Mouse (Mus musculus): Measurements from ENCODE around the gene Tmem262. TPM values are rescaled to one million over a fixed set of nuclear protein-coding genes. Genes with fewer than 3 reads are reported as not detected.
"Not testable (repeated sequence)": the region's sequence is repeated elsewhere in the genome, so short reads cannot be mapped to it uniquely, and the experiment has no call there.

Tmem262 gene
- not detected in 2 replicates for polyA plus RNA-seq (2012)

DNA sequence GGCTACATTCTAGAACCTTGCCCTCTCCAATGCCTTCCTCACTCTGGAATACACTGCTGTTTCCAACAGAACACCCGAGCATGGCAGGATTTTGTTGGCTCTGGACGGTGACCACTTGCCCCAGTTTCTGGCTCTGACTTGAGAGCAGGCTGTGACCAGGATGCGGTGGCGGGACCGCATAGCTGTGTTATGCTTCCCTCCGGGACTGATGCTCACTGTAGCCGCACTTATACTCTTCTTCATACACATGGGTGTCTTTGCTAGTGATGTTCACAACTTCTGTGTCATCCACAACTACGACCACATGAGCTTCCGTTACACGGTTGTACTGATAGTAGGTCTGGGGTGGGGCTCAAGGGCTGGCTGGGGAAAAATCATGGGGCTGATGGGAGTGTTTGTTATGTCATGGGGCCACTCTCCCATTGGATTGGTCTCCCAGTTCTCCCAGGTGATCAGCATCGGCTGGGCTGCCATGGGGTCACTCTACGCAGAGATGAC is at the start of gene Tmem262:
Tmem262 (plus strand) TSS at position 51 of the 498 bp plus-strand sequence.
- TF ChIP-seq GATA1 (IDR thresholded peaks at IDR 0.05; ENCODE audit: low read length) = no peak
- TF ChIP-seq TAL1 (IDR thresholded peaks at IDR 0.05; ENCODE audit: low read length) = no peak
- H3K27me3 ChIP-seq (ENCODE audit: control insufficient read depth) = no peaks in the 10 kb centered on the region
- peaks cover 46% of the 10 kb centered on the region for H3K36me3 ChIP-seq (ENCODE audit: control insufficient read depth)
- no peak within 1 kb of the TSS for H3K4me3 ChIP-seq (replicated peaks)
- no peaks in the 10 kb centered on the region for H3K9me3 ChIP-seq (ENCODE audit: control insufficient read depth, low read length)
- H3K4me1 ChIP-seq (ENCODE audit: control insufficient read depth) = peaks cover 40% of the 10 kb centered on the region

DNA sequence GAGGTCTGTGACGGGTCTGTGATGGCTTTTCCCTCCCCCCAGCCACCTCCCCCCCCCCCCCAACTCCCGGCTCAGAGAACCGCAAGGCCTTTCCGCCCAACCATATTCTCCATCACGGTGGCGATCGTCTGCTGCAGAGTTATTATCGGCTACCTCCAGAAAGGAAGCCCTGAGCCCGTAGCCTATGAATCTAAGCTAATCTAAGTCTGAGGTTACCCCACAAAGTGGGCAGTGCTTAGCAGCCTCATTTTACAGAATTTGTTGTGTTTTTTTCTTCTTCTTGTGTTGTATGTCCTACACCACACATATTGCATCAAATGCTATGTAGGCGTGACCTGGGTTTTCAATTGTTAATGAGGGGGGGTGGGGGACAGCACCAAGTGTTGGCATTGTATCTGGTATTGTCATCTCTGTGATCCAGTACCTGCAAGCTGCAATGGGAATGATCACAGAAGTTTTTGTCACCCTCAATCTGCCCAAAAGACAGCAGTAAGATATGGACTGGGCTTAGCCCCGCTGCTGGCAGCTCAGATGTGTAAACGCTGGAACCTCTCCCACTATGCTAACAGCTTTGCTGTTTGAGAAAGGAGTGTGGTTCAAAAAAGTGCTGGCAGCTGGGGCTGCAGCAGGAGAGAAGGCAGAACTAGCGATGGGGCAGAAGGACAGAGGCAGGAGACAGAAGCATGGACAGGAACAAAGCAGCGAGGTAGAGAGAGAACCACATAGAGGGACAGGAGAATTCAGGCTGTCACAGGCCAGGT is 49.1 kb upstream of the Tmem262 start:
- TF ChIP-seq TAL1 (IDR thresholded peaks at IDR 0.05; ENCODE audit: low read length) (no peak), GATA1 (IDR thresholded peaks at IDR 0.05; ENCODE audit: low read length) (no peak)
- Histone ChIP-seq H3K4me3 (replicated peaks) (no peak overlapping the region), H3K36me3 (ENCODE audit: control insufficient read depth) (no peaks in the 10 kb centered on the region), H3K4me1 (ENCODE audit: control insufficient read depth) (peaks cover 10% of the 10 kb centered on the region), H3K27me3 (ENCODE audit: control insufficient read depth) (no peaks in the 10 kb centered on the region; the same call in 1 of the 2 replicates), H3K9me3 (ENCODE audit: control insufficient read depth, low read length) (no peaks in the 10 kb centered on the region)

DNA sequence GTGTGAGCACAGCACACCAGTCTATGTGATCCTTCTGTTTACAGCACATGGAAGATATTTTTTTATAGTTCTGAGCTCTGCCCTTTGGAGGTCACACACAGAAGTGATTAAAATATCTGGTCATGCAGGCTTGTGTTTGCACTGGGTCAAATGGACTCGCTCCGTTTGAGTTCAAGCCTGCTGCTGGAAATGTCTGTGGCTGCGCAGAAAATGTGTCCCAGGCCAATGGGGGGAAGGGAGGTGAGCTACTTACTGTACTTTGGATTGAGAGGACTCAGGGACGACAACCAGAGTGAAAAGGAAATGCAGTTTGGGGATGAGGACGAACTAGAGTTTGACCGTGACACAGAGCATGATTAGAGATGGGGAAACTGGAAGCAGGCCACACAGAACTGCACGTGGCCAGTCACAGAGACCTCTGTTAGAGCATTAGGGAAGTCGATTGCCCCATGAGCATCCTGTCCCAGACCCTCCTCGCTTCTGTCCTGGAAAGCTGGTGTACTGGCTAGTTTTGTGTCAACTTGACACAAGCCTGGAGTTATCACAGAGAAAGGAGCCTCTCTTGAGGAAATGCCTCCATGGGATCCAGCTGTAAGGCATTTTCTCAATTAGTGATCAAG is 43.8 kb upstream of the Tmem262 start:
- Histone ChIP-seq H3K4me3 (replicated peaks) (no peak overlapping the region), H3K9me3 (ENCODE audit: control insufficient read depth, low read length) (no peaks in the 10 kb centered on the region), H3K27me3 (ENCODE audit: control insufficient read depth) (no peaks in the 10 kb centered on the region), H3K4me1 (ENCODE audit: control insufficient read depth) (peaks cover 1% of the 10 kb centered on the region; the same call in 1 of the 2 replicates), H3K36me3 (ENCODE audit: control insufficient read depth) (no peaks in the 10 kb centered on the region)
- TF ChIP-seq TAL1 (IDR thresholded peaks at IDR 0.05; ENCODE audit: low read length) (no peak), GATA1 (IDR thresholded peaks at IDR 0.05; ENCODE audit: low read length) (no peak)

DNA sequence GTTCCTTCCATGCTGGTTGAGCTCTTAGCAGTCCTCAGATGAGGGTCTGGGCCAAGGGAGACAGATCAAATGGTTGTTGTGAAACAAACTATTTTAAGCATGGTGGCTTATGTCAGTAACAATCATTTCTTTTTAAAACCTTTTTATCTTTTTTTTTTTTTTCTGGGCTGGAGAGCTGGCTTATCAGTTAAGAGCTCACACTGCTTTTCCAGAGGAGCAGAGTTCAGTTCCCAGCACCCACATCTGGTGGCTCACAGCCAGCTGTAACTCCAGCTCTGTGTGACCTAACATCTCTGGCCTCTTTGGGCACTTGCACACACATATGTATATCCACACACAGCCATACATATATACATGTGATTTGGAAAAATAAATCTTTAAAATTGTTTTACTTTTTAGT is 42.1 kb upstream of the Tmem262 start:
- Histone ChIP-seq H3K9me3 (ENCODE audit: control insufficient read depth, low read length) (no peaks in the 10 kb centered on the region), H3K27me3 (ENCODE audit: control insufficient read depth) (no peaks in the 10 kb centered on the region), H3K4me3 (replicated peaks) (no peak overlapping the region), H3K4me1 (ENCODE audit: control insufficient read depth) (peaks cover 4% of the 10 kb centered on the region), H3K36me3 (ENCODE audit: control insufficient read depth) (no peaks in the 10 kb centered on the region; the same call in 1 of the 2 replicates)
- no peak for TF ChIP-seq GATA1 (IDR thresholded peaks at IDR 0.05; ENCODE audit: low read length)
- TF ChIP-seq TAL1 (IDR thresholded peaks at IDR 0.05; ENCODE audit: low read length) = no peak

DNA sequence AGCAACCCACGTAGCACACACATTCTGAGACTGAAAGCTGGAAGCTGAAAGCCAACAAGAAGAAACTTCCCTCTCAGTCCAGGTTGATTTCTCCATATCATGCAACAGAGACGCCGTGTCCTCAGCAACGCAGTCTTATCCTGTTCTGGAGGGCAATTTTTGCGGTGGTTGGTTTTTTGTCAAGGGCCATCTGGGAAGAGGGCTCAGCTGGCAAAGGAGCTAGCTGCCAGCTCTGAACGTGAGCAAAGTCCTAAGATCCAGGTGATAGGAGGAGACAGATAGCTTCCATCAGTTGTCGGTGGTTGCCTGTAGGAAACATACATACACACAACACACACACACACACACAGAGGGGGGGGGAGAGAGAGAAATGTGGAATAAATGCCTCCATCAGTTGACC is 41.5 kb upstream of the Tmem262 start:
- Histone ChIP-seq H3K27me3 (ENCODE audit: control insufficient read depth) (no peaks in the 10 kb centered on the region), H3K36me3 (ENCODE audit: control insufficient read depth) (no peaks in the 10 kb centered on the region; the same call in 1 of the 2 replicates), H3K9me3 (ENCODE audit: control insufficient read depth, low read length) (no peaks in the 10 kb centered on the region), H3K4me3 (replicated peaks) (no peak overlapping the region), H3K4me1 (ENCODE audit: control insufficient read depth) (peaks cover 4% of the 10 kb centered on the region)
- no peak for TF ChIP-seq GATA1 (IDR thresholded peaks at IDR 0.05; ENCODE audit: low read length)
- TF ChIP-seq TAL1 (IDR thresholded peaks at IDR 0.05; ENCODE audit: low read length) = no peak

DNA sequence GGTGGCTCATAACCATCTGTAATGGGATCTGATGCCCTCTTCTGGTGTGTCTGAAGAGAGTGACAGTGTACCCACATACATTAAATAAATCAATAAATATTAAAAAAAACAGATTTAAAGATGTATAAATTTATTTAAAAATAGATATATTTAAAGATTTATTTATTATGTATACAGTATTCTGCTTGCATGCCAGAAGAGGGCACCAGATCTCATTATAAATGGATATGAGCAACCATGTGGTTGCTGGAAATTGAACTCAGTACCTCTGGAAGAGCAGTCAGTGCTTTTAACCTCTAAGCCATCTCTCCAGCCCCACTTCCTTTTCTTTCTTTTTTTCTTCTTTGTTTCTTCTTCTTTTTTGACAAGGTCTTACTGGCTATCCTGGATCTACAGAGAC is 39.8 kb upstream of the Tmem262 start:
- TF ChIP-seq GATA1 (IDR thresholded peaks at IDR 0.05; ENCODE audit: low read length) (no peak), TAL1 (IDR thresholded peaks at IDR 0.05; ENCODE audit: low read length) (no peak)
- no peak overlapping the region for H3K4me3 ChIP-seq (replicated peaks)
- peaks cover 9% of the 10 kb centered on the region for H3K4me1 ChIP-seq (ENCODE audit: control insufficient read depth)
- no peaks in the 10 kb centered on the region for H3K9me3 ChIP-seq (ENCODE audit: control insufficient read depth, low read length)
- H3K36me3 ChIP-seq (ENCODE audit: control insufficient read depth) = peaks cover 2% of the 10 kb centered on the region
- no peaks in the 10 kb centered on the region for H3K27me3 ChIP-seq (ENCODE audit: control insufficient read depth)

DNA sequence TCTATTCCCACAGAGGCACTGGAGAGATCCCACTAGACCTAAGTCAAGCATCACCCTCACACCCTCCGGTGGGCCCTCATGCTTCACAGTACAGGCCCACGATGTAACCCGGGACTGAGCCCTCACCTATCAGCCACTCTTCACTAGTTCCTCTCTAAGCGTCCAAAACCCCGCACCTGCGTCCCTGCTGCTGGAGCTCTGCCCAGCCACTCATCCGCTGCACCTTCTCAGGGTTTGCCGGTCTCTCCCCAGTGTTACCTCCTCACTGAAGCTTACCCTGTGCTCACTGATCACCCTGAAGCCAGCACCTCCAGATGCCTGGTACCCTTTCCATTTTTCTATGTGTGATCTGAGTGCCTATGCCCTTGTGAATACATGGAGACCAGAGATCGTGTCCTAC is 37.5 kb upstream of the Tmem262 start:
- TF ChIP-seq GATA1 (IDR thresholded peaks at IDR 0.05; ENCODE audit: low read length) = no peak
- no peak for TF ChIP-seq TAL1 (IDR thresholded peaks at IDR 0.05; ENCODE audit: low read length)
- H3K4me1 ChIP-seq (ENCODE audit: control insufficient read depth) = peaks cover 16% of the 10 kb centered on the region
- peaks cover 7% of the 10 kb centered on the region for H3K36me3 ChIP-seq (ENCODE audit: control insufficient read depth)
- H3K27me3 ChIP-seq (ENCODE audit: control insufficient read depth) = no peaks in the 10 kb centered on the region
- H3K4me3 ChIP-seq (replicated peaks) = no peak overlapping the region
- H3K9me3 ChIP-seq (ENCODE audit: control insufficient read depth, low read length) = no peaks in the 10 kb centered on the region

DNA sequence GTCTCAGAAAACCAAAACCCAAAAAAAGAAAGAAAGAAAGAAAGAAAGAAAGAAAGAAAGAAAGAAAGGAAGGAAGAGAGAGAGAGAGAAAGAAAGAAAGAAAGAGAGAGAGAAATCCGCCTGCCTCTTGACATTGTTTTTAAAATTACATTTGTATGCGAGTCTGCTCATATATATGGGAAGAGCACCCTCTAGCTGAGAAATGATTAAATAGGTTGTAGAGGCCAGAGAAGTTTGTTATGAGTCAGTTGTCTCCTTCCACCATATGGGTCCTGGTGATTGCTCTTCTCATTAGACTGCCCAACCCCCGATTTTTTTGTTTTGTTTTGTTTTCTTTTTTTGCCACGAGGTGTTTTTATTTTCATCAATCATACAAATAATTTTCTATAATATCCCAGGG is 35.7 kb upstream of the Tmem262 start:
- not testable (repeated sequence) for H3K9me3 ChIP-seq (ENCODE audit: control insufficient read depth, low read length); H3K27me3 ChIP-seq (ENCODE audit: control insufficient read depth); H3K4me3 ChIP-seq (replicated peaks)
- H3K4me1 ChIP-seq (ENCODE audit: control insufficient read depth) = peaks cover 34% of the 10 kb centered on the region
- H3K36me3 ChIP-seq (ENCODE audit: control insufficient read depth) = peaks cover 25% of the 10 kb centered on the region

Data from erythroblast, embryonic 14.5 days (primary cell).